Mouse (Mus musculus) CD4-positive helper T cell, adult 2 months (primary cell): Measurements from ENCODE around the gene Ankrd34c.

Experiments
- DNase-seq: peaks from one replicate; pipeline ENCODE4 v3.0.0-alpha.2; 2012; ENCODE audit warnings: low read depth, missing footprints, low spot score

Gene Ankrd34c

DNA sequence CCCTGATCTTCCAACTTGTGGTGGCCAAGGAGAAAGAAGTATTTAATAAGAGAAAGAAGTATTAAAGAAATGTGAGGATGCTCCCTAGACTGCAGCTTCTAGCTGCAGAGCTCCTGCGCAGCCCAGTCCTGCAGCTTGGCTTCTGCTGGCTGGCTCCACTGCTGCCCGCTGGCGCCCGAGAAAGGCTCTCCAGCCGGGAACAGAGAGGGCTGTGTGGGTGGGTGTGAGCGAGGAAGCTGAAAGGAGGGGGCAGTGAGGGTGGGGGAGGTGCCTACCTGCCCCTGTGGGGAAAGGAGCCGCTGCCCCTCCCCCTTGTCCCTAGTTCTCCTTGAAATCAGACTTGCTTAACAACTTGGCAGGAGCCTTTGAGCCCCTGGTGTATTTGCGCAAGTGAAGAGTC lies at the start of gene Ankrd34c:
Gene Ankrd34c, minus strand, starts transcription at position 181 of the 400 bp plus-strand sequence.
- DNase-seq, result no peak

DNA sequence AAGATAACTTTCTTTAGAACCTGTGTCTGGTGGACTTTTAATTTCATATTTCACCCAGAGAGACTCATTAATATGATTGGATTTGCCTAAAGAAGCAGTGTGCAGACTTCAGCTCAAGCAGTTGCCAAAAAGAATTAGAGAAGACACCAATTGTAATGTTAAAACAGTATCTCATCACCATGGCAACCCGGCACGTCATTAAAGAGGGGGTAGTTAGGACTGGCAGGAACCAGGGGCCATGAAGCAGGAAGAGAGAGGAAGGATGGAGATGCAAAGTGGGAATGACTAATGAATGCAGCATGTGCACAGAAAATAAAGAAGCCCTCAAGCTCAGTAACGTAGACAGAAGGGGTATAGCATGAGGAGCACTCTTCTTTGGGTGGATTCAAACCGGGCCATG lies 49.3 kb upstream of the Ankrd34c start:
- DNase-seq, result no peak

DNA sequence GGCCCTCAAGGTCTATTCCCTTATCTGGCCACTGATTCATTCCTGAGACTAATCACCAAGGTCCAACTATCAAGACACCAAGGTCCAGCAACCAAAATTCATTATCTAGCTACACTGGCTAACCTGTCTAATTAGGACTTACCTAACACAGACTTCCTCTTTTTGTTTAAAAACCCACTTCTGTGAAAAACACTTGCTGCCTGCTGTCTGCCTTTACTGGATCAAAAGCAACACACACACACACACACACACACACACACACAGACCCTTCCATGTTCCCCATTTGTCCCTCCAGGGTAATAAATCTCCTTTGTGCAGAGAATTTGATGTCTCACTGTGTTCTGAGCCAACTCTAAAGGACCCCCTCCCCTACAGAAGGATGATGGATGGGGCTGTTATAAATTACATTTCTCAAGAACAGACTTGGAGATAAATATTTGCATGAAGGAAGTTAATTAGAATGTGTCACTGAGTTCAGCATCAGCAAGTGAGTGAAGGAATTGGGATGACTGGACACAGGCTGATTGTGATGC lies 43.2 kb upstream of the Ankrd34c start:
- no peak for DNase-seq

DNA sequence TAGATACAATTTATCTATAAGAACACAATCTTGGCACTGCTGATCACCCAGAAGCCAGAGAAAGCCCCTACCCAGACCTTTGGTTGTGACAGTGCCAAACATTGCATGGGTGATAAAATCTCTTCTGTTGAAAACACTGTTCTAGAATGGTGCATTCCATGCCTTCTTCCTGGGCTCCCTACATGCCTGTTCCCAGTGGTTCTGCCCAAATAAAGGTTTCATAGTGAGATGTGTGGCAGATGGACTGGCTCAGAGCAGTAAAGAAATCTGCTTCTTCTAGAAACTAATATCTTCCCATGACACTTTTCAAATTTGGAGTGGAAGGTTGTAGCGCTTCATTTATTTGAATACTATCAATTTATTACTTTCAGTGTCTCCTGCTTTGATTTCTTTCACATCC lies 41.0 kb upstream of the Ankrd34c start:
- DNase-seq, result no peak

DNA sequence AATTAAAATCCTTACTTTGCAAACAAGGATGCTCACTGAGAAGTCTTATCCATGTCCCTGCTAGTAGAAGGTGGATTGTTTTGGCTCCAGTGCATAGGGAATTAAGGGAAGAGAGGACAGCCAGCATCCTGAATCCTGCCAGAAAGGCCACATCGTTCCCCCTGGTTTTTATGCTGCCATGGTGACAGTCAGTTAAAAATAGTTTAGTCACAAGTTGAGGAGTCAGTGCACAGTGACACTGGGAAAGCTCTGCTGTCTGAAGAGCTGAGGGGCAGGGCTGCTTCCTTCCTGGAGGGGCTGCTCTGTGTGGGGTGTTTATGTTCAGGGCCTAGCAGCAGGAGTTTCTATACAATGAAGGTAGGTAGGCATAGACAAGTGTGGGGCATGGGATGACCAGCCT lies 32.9 kb upstream of the Ankrd34c start:
- DNase-seq, result no peak

DNA sequence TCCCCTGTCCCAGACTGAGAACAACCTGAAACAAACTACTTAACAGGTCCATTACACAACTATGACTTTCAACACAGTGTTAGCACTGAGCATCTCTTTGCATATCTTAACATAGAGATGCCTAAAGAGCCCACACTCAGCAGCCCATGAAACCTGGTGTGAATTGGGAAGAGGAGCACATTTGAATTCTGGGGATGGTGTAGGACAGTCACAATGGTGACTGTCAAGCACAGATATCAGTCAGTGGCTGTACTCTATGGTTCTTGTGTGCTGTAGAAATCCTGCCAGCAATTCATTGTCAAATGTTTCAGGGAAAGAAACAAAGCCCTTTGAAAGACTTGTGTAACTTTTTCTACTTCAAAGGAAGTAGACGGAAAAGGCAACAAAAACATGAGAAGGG lies 23.7 kb upstream of the Ankrd34c start:
- no peak for DNase-seq

DNA sequence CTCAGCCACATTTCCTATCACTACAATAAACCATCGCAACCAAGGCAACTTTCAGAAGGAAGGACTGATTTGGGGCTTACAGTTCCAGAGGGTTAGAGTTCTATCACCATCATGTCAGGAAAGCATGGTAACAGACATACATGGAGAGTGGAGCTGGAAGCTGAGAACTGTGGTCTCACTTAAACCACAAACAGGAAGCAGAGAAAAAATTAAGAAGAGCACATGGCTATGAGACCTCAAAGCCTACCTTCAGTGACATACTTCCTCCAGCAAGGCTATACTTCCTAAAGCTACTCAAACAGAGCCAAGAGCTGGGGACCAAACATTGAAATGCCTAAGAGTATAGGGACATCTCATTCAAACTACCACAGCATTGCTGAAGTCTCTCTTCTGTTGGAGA lies 20.3 kb upstream of the Ankrd34c start:
- DNase-seq, result no peak

DNA sequence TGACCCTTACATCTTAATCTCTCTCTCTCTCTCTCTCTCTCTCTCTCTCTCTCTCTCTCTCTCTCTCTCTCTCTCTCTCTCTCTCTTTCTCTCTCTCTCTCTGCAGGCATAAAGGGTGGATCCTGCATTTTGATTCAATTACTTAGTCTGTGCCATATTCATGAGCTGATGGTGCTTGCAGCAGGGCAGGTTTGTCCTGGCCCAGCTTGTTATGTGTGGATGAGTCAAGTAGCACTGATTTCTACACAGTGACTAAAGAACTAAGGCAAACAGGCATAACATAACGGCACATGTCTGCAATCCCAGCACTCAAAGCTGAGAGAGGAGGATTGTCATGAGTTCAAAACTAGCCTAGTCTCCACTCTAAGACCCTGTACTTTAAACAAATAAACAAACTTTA lies 19.9 kb upstream of the Ankrd34c start:
- DNase-seq, result no peak

DNA sequence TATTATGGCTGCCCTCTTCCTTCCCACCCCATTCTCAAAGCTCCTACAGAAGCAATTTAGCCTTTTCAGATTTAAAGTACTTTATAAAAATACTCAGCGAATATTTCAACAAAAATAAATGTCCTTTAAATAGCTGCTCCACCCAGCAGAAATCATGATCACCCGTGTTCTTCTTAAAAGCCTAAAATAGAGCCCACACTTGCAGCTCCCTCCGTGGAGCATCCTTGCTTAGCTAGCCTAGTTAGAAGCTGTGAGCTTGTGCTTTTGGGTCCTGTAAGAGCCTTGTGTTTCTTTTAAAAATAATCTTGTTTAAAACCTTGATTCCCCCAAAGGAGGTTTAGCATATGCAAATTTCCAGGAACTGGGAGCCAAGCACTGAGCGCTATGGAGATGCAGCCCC lies 19.3 kb upstream of the Ankrd34c start:
- no peak for DNase-seq

DNA sequence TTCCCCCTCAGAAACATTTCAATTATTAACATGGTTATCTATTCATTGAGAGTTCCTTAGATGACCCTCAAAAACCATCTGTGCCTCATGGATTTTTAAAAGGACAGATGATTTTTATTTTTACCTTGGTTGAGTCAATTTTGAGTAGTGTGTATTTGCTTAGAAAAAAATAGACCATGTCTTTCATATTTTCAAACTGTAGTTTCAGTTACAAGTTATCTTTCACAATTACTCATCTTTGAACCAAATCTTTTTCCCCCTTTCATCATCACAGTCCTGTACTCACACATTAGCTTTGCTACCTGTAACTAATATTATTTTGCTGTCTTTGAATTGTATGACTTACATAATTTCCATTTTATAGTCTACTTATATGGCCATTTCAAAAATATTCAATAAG lies 1.8 kb upstream of the Ankrd34c start:
- no peak for DNase-seq

DNA sequence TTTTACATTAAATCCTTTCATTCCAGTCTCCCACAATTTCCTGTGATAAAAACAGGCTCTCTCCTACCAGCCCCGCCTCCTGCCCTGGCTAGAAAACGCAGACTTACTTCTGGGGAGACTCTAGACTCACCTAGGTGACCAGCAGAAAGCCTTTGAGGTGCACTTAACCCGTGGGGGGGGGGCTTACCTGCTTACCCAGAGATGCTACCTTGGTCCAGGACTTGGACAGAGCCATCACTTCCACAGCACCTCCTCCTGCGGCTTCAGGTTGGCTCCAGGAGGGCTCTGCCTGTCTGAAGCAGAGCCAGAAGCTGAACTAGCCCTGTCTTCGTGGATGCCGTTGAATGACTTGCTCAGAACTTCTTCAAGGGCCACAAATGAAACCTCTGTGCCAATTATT lies 387 bp downstream of the Ankrd34c start:
- no peak for DNase-seq

DNA sequence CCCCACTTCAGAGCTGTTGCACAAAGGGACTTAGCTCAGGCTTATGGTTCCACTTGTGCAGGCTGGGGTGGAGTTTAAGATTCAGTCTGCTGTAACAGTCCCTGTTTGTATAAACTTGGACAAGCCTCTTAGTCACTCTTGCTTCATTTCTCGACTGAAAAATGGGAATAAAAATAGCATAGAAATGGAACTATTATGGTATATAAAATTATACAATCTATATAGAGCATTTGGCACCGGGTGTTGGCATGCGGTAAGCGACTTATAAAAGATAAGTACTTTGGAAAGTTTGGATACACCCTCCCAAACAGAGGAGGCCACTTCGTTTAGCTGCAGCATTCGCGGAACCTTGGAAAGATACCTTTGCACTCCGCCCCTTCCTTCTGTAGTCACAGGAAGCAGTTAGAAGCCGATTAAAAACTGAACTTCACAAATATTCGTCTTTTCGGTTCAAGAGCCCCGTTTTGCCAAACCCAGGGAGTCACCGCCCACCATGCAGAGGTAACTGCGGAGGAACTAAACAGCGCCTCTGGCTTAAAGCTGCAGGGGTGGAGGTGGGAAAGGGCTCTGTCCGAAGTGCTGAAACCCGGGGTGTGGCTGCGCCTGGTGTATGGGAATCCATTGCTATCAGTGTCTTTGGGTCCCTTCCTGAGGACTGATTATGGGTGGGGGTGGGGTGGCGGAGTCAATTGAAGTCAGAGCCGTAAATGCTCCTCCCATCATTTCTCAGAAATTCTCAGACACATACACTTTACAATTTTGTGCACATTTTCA lies 1.2 kb downstream of the Ankrd34c start:
- no peak for DNase-seq

DNA sequence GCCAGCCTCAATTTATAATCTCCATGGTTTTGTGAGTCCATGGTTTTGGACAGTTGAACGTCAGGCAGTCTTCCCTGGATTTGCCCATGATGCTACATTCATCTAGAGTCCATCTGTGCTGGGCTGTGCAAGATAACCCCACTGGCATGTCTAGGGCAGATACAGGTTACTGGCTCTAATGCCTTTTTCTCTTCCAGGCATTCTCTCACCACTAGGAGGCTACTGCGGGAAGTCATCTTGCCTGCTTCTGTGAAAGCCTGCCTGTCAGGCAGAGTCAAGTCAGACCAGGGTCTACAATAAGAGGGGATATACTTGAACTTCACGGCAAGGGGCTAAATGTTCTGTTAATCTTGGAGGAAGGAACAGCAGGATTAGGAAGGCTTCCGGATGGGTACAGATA lies 31.4 kb downstream of the Ankrd34c start:
- peak; percentile 41 for DNase-seq

DNA sequence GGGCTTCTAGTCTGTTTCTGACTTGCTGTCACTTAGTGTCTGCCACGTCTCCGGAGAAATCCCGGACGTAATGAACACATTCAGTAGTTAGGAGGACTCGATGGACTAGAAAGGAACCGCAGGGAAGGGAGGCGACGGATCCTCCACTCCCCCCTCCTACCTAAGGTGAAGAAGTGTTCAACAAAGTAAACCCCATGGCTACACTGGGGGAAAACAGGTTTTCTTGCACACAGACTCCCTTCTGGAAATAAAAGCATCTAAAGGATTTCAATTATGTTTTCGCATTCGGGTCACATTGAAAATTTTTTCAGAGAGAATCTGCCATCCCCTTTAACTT lies 33.1 kb downstream of the Ankrd34c start:
- DNase-seq, result no peak

DNA sequence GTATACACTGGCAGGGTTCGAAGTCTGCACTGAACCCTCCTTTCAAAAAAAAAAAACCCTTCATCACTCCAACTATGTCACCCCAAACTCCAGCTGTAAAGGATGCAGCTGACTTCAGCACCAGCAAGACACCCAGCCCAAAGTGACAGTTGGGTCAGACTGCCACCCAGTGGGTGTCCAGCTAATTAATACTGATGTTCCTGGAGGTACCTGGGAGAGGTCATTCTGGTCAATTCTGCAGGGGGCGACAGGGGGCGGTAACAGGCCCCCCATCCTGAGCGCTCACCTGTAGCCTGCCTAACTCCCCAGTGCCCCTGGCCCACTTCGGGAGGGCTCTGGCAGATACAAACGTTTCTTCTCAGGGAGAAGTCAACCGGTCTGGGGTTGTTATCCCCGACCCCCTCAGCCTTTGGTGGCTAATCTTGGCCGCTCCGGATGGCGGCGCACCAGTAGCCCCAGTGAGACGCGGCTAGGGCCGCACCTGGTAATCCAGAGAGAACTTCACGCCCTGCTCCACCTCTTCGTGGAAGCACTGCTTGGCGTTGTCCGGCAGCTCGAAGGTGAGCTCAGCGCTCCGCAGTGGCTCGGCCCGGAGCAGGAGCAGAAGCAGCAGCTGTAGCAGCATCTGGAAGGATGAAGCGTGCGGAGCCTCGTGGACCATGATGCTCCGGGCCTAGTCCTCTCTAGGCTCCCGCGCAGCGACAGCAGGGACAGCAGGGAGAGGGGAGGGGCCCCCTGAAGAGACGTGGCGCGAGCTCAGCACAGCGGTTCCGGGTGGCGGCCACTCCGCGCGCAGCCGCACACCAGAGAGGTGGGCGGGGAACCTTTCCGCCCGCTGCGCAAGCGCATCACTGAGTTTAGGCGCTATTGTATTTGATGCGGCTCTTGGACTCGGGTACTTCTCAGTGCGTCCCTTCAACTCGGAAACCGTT lies 33.7 kb downstream of the Ankrd34c start, which contains the start of gene Tmed3:
Gene Tmed3, minus strand, starts transcription at position 804 of the 932 bp plus-strand sequence.
- peak; percentile 94 for DNase-seq

DNA sequence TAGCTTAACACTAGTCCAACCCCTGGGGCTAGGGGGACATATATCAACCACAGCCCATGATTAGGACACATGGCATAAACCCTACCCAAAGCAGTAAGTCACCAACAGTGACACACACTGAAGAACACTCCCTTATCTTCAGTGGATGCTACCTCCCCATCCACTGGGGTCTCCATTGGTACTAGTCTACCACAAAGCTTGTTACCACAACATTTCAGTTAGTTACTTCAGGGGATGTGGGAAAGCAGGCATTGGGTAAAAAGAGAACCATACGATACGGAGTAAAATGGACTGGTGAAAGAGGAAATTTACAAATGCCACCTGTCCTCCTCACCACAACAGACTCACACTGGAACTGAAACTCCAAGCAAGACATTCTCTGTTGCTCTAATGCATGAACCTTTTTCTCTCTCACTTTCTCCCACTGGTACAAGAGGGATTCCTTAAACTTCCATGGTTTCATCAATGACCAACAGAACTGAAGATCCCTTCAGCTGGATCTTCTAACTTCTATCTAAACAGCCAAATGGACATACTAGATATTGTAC lies 37.3 kb downstream of the Ankrd34c start:
- no peak for DNase-seq

DNA sequence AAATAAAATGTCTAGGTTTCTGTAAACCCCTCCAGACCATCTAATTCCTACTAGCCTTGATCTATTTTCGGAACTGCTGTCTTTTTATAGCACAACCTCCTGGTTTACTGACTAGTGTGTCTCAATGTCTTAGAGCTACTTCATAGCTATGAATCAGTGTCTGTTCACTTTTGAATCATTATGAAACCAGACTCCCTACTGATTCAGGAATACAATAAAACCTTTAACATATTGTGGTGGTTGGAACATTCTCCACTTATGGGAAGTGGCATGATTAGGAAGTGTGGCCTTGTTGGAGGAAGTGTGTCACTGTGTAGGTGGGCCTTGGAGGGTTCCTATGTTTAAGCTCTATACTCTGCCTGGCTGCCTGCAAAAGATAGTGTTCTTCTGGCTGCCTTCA lies 43.1 kb downstream of the Ankrd34c start:
- DNase-seq, result no peak

DNA sequence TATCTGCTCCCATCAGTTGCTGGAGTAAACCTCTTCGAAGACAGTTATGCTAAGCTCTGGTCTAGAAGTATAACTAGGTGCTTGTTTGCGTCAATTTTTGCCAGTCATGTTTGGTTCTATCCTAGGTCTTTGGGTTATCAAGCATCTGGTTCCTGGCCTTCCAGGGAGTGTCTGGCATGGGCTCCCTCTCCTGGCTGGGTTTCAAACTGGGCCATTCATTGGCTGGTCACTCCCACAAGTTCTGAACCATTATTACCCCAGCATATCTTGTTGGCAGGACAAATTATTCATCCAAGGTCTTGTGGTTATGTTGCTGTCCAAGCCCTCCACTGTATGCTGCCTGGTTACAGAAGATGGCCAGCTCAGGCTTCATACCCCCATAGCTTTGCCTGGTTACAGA lies 44.6 kb downstream of the Ankrd34c start:
- no peak for DNase-seq

DNA sequence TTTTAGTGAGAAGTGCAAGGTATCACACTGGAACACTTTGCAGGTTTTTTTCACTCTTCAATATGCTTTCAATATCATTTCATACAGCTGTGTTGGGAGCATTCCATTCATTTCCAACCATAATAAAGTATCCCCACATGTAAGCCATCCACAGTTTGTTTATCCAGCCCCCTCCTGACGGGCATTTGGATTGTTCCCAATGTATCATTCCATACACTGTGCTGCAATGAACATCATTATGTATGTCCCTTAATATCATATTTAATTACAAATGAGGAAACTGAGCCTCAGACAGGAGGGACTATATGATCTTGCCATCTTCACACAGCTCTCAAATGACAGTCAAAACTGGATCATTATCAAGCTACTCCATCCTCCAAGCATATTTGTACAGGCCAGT lies 49.1 kb downstream of the Ankrd34c start:
- DNase-seq, result no peak

DNA sequence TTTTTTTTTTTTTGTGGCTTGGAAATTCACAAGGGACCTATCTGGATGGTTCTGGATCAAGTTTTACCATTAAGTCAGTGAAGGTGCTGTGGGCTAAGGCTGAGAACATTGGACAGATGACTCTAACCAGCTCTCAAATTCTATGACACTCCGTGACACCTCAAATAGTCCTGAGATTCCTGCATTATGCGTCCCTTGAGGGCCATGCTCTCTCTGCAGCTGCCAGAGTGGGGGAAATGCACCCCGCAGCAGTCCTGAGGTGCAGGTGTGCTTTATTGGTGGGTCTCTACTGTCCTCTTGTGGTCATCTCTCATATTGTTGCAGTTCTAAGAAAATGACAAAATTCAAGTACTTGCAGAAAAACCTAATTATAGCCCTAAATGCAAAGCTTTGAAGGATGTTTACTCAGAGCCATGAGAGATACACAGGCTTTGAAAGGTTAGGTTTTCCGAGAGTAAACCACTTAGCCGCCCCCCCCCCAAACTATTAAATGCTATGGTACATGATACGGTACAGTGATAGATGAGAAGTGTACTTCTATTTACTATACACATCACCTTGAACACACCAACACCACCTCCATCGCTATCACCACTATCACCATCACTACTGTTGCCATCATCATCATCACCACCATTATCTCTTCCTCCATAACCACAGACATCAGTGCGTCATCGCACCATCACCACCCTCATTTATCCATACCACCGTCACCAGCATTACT lies 50.6 kb downstream of the Ankrd34c start:
- peak; percentile 27 for DNase-seq

DNA sequence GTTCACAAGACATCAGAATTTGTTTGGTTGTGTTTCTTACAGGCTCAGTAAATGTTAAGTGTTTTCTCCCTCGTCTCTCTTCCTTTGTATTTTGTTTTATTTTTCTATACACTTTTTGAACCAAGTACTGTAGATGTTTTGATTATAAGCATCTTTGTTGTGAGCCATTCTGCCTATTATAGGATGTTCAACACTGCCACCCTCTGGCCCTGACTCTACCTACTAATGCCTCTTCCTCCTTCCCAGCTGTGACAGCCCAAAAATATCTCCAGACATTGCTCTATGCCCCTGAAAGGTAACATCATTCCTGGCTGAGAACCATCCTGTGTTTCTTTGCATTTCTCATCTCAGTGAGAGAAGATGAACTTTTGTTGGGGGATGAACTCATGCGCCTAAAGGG lies 52.0 kb downstream of the Ankrd34c start:
- DNase-seq, result no peak

DNA sequence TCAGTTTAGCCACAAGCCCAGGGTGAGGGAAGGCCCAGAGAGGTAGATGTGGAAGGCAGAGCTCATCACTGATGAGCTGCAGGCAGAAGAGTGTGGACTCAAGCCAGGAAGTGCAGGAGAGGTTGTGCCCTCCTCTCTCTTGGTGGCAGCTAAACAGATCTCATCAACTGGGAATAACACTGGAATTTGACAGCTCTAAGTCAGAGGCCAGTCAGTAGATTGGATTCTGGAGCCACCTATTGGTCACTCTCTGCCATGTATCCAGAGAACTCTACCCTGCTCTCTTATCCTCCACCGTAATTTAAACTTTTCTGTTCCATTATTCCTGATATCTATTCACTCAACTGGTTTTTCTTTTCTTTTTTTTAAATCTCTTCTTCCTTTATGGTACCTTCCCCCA lies 59.3 kb downstream of the Ankrd34c start:
- DNase-seq, result no peak
